Mouse (Mus musculus) forebrain, embryonic 14.5 days (tissue): ENCODE measurements around the gene Sox11. TPM values are rescaled to one million over a fixed set of nuclear protein-coding genes. Genes with fewer than 3 reads are reported as not detected.
A peak's percentile ranks its signal among the peaks of the same experiment; 100 is the strongest.

Source experiments
- ATAC-seq: fragments of 200-750 bp; cut with Nextera tagmentation; 2 replicates; pipeline ENCODE4 v1.8.0; 2017; ENCODE audit warnings: mild to moderate bottlenecking, moderate library complexity
- DNase-seq: peaks from one replicate; pipeline ENCODE4 v3.0.0-alpha.2; 2015; ENCODE audit warnings: low spot score
- H3K27ac ChIP-seq: fragments of 300-500 bp; sonication (generic); 2 replicates; pipeline ENCODE4 v1.5.1; 2014; ENCODE audit warnings: low read depth, mild to moderate bottlenecking, control low read depth, low read length, moderate library complexity
- H3K27me3 ChIP-seq: fragments of 300-500 bp; sonication (generic); replicated peaks from 2 replicates; pipeline ENCODE4 v1.6.1; 2014; ENCODE audit warnings: low read length, control low read depth, mixed read lengths; ENCODE audit not compliant: control insufficient read depth, insufficient read depth
- H3K36me3 ChIP-seq: fragments of 300-500 bp; sonication (generic); 2 replicates; pipeline ENCODE4 v1.6.1; 2014; ENCODE audit warnings: low read length, control low read depth; ENCODE audit not compliant: control insufficient read depth, insufficient read depth
- H3K4me1 ChIP-seq: fragments of 300-500 bp; sonication (generic); 2 replicates; pipeline ENCODE4 v1.6.1; 2014; ENCODE audit warnings: antibody characterized with exemption, low read length, control low read depth; ENCODE audit not compliant: control insufficient read depth, insufficient read depth
- H3K4me2 ChIP-seq: fragments of 300-500 bp; sonication (generic); 2 replicates; pipeline ENCODE4 v1.6.1; 2014; ENCODE audit warnings: mild to moderate bottlenecking, control low read depth, low read length
- H3K4me3 ChIP-seq: fragments of 300-500 bp; sonication (generic); 2 replicates; pipeline ENCODE4 v1.5.1; 2014; ENCODE audit warnings: low read depth, low read length, control low read depth
- H3K9ac ChIP-seq: fragments of 300-500 bp; sonication (generic); 2 replicates; pipeline ENCODE4 v1.6.1; 2014; ENCODE audit warnings: mild to moderate bottlenecking, low read length, control low read depth, moderate library complexity
- H3K9me3 ChIP-seq: fragments of 300-500 bp; sonication (generic); replicated peaks from 2 replicates; pipeline ENCODE4 v1.6.1; 2016; ENCODE audit warnings: low read length, control low read depth, mixed read lengths; ENCODE audit not compliant: control insufficient read depth
- WGBS: fragments of 180-500 bp; shearing (Covaris S2); extraction: QIAGEN DNeasy Blood & Tissue Kit; methylation state at CpG from one replicate; pipeline ENCODE4 v1.1.7; 2014; 5-methylcytosine and 5-hydroxymethylcytosine counted together
- polyA plus RNA-seq: library from polyadenylated mRNA; unstranded; fragments of >200 nt; fragmentation: Nextera tagmentation; extraction: Ambion mirVana; gene quantifications from 2 replicates; pipeline ENCODE4 v1.2.1, GENCODE M21; 2014

The Sox11 gene
- polyA plus RNA-seq, 1 experiment from 2014 or later: 948 TPM

DNA sequence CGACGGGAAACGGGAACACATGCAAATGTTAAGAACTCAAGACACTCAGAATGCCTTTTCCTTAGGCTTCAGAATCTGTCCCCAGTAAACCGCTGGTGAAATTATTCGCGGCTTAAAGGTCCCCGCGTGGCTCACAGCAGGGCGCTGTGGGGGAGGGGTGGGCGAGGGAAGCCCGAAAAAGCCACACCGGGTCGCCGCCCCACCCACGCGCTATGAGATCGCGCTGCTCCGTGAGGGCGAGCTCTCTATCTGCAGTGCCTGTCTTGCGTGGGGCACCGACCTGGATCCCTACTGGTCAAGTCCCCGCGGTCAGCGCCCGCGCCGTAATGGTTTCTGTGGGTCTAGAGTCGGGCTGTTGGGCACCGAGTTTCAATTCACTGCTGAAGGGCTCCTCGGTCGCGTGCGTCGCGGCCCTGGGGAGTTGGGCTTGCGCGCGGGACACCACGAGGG is 3.6 kb downstream of the Sox11 start:
- peak overlapping the region; percentile 100 for H3K4me3 ChIP-seq
- under 1% methylated on average over 40 of the region's 40 CpGs for WGBS

GRCm38 (mm10) chr12:27338116-27338515 is 4.3 kb downstream of the Sox11 start:
- Histone ChIP-seq H3K4me1 (peaks cover 11% of the 10 kb centered on the region; the same call in 1 of the 2 replicates), H3K9me3 (no peaks in the 10 kb centered on the region), H3K27me3 (no peaks in the 10 kb centered on the region), H3K36me3 (peaks cover 52% of the 10 kb centered on the region), H3K9ac (peak overlapping the region; percentile 100), H3K4me2 (peak overlapping the region; percentile 87), H3K27ac (peak overlapping the region; percentile 98), H3K4me3 (peak overlapping the region; percentile 100)
- ATAC-seq (no peak), DNase-seq (peak; percentile 64)
- WGBS: 1% methylated on average over 12 of the region's 12 CpGs

More for the DNA sequence above, 3.6 kb downstream of the Sox11 start:
- peaks cover 11% of the 10 kb centered on the region; the same call in 1 of the 2 replicates for H3K4me1 ChIP-seq
- no peak for ATAC-seq
- H3K27me3 ChIP-seq: no peaks in the 10 kb centered on the region
- H3K27ac ChIP-seq: peak overlapping the region; percentile 98
- peaks cover 46% of the 10 kb centered on the region for H3K36me3 ChIP-seq
- H3K4me2 ChIP-seq: peak overlapping the region; percentile 87
- DNase-seq: peak; percentile 70
- no peaks in the 10 kb centered on the region for H3K9me3 ChIP-seq
- H3K9ac ChIP-seq: peak overlapping the region; percentile 100

- DNase-seq (peak; percentile 42), ATAC-seq (no peak)
- Histone ChIP-seq H3K27me3 (no peaks in the 10 kb centered on the region), H3K9me3 (no peaks in the 10 kb centered on the region), H3K36me3 (peaks cover 54% of the 10 kb centered on the region), H3K4me3 (peak overlapping the region; percentile 100), H3K4me2 (peak overlapping the region; percentile 87), H3K9ac (peak overlapping the region; percentile 100), H3K27ac (peak overlapping the region; percentile 98), H3K4me1 (peaks cover 11% of the 10 kb centered on the region; the same call in 1 of the 2 replicates)
- 3% methylated on average over 1 of the region's 1 CpGs for WGBS
Measured at GRCm38 (mm10) chr12:27337482-27337881, 4.9 kb downstream of the Sox11 start.

DNA sequence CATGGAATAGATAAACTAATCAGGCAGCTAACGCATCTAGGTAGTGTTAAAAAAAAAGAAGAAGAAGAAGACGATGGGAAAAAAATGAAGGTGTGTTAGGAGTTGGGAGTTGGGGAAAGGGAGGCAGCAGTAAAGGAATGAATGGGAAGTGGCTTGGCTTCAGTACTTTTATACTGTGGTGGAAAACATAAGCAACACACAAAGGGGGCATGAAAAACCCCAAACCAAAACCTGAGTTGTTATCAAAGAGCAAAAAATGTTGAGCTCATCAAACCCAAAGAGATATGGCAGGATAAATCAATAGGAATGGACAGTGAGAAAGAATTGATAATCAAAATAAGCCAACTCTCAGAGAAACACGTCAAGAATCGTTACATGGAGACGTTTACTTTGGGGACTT is 5.6 kb downstream of the Sox11 start:
- no peaks in the 10 kb centered on the region for H3K27me3 ChIP-seq
- peaks cover 54% of the 10 kb centered on the region for H3K36me3 ChIP-seq
- peak overlapping the region; percentile 100 for H3K4me3 ChIP-seq
- no peak for ATAC-seq
- peak overlapping the region; percentile 87 for H3K4me2 ChIP-seq
- peak overlapping the region; percentile 98 for H3K27ac ChIP-seq
- H3K9me3 ChIP-seq: no peaks in the 10 kb centered on the region
- 15% methylated on average over 5 of the region's 5 CpGs for WGBS
- H3K9ac ChIP-seq: peak overlapping the region; percentile 100
- H3K4me1 ChIP-seq: peaks cover 11% of the 10 kb centered on the region; the same call in 1 of the 2 replicates
- DNase-seq: peak; percentile 34

DNA sequence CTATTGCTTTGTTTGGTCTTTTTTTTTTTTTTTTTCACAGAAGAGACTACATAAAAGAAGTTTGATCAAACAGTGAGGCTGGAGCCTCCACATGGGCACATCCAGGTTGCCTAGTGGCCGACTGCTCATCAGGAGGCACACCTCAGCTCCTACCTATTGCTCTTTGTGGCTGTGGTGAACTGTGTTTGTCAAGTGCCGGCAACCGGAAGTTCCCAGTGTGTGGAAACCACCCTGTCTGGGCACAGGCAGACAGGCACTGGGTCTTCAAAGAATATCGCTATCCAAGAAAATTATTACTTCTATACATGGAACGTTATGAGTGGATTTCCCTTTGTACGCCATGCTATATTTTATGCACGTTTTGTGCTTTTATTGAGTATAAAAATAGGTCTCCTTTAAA is 6.0 kb downstream of the Sox11 start:
- Histone ChIP-seq H3K9me3 (no peaks in the 10 kb centered on the region), H3K27me3 (no peaks in the 10 kb centered on the region), H3K36me3 (peaks cover 54% of the 10 kb centered on the region), H3K4me3 (peak overlapping the region; percentile 100), H3K9ac (peak overlapping the region; percentile 100), H3K4me2 (peak overlapping the region; percentile 87), H3K27ac (peak overlapping the region; percentile 98), H3K4me1 (peaks cover 11% of the 10 kb centered on the region; the same call in 1 of the 2 replicates)
- DNase-seq (peak; percentile 41), ATAC-seq (no peak)
- 40% methylated on average over 7 of the region's 7 CpGs for WGBS

GRCm38 (mm10) chr12:27335356-27336055 is 6.9 kb downstream of the Sox11 start:
- no peaks in the 10 kb centered on the region for H3K27me3 ChIP-seq
- no peaks in the 10 kb centered on the region for H3K9me3 ChIP-seq
- ATAC-seq (0 out of 2 replicates have a peak, but pooled peaks have one; percentile 17), DNase-seq (peak; percentile 59)
- H3K4me2 ChIP-seq: peak overlapping the region; percentile 87
- peak overlapping the region; percentile 72 for H3K27ac ChIP-seq
- H3K4me1 ChIP-seq: peaks cover 11% of the 10 kb centered on the region; the same call in 1 of the 2 replicates
- H3K4me3 ChIP-seq: peak overlapping the region; percentile 100
- H3K9ac ChIP-seq: peak overlapping the region; percentile 100
- WGBS: 46% methylated on average over 11 of the region's 11 CpGs
- H3K36me3 ChIP-seq: peaks cover 54% of the 10 kb centered on the region

DNA sequence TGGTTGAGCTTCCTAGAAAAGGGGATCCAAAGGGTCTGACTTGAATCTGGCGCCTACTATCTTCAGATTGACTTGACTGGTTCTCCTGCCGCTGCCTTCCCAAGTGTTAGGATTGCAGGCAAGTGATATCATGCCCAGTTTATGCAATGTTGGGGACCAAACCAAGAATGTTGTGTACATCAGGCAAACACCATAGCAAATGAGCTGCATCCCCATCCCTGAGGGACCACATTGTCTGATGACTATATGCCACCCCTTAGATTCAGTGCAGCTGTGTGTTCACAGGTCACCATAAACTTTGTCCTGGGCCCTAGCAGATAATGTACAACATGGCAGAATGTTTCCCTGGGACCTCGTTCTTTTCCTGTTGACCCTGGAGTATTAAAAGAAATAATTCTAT is 8.8 kb downstream of the Sox11 start:
- Histone ChIP-seq H3K4me3 (no peak overlapping the region), H3K4me2 (0 out of 2 replicates have a peak overlapping the region, but pooled peaks have one; percentile 6), H3K27ac (peak overlapping the region; percentile 22; the same call in 1 of the 2 replicates), H3K4me1 (peaks cover 11% of the 10 kb centered on the region; the same call in 1 of the 2 replicates), H3K27me3 (no peaks in the 10 kb centered on the region), H3K9me3 (no peaks in the 10 kb centered on the region), H3K9ac (no peak overlapping the region), H3K36me3 (peaks cover 43% of the 10 kb centered on the region)
- DNase-seq: peak; percentile 43
- WGBS: 90% methylated on average over 3 of the region's 3 CpGs
- peak; percentile 19 for ATAC-seq

- Histone ChIP-seq H3K4me2 (no peak overlapping the region), H3K27ac (no peak overlapping the region), H3K4me1 (no peaks in the 10 kb centered on the region), H3K9me3 (no peaks in the 10 kb centered on the region), H3K36me3 (no peaks in the 10 kb centered on the region), H3K27me3 (no peaks in the 10 kb centered on the region), H3K9ac (no peak overlapping the region), H3K4me3 (no peak overlapping the region)
- WGBS: 56% methylated on average over 1 of the region's 1 CpGs
- ATAC-seq (no peak), DNase-seq (no peak)
Measured at GRCm38 (mm10) chr12:27323423-27323822, 19.0 kb downstream of the Sox11 start.

DNA sequence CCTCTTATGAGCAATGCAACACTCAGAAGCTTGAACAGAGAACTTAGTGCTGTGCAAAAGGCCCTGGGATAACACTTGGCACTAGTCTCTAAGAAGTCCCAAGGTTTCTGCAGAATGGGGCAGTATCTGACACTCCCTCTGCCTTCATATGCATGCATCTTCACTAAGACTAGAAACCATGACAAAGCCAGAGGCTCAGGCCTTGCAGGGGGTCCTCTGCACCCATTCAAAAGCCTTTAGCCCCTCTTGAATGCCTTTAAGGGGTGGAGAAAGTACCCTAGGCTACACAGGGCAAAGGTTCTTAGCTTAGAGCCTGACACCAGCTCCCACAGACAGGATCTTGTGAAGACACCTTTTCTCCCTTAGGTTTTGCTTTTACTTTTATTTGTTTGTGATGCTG is 21.7 kb downstream of the Sox11 start:
- DNase-seq: no peak
- no peaks in the 10 kb centered on the region for H3K27me3 ChIP-seq
- H3K4me3 ChIP-seq: no peak overlapping the region
- H3K4me2 ChIP-seq: no peak overlapping the region
- no peak overlapping the region for H3K27ac ChIP-seq
- H3K9ac ChIP-seq: no peak overlapping the region
- no peaks in the 10 kb centered on the region for H3K4me1 ChIP-seq
- H3K36me3 ChIP-seq: no peaks in the 10 kb centered on the region
- no peak for ATAC-seq
- H3K9me3 ChIP-seq: no peaks in the 10 kb centered on the region
